Mouse (Mus musculus) lung, embryonic 16.5 days (tissue): ENCODE results near the gene Zbed4. TPM values are rescaled to one million over a fixed set of nuclear protein-coding genes. Genes with fewer than 3 reads are reported as not detected.
"Not testable (repeated sequence)": the region's sequence is repeated elsewhere in the genome, so short reads cannot be mapped to it uniquely, and the experiment has no call there.

Experiments used
- ATAC-seq: fragments of 200-750 bp; cut with Nextera tagmentation; 2 replicates; pipeline ENCODE4 v1.8.0; 2017; ENCODE audit warnings: low read depth, mild to moderate bottlenecking, moderate library complexity
- H3K27ac ChIP-seq: fragments of 300-500 bp; sonication (generic); 2 replicates; pipeline ENCODE4 v1.5.1; 2014; ENCODE audit warnings: mild to moderate bottlenecking, control low read depth, low read length
- H3K27me3 ChIP-seq: fragments of 300-500 bp; sonication (generic); 2 replicates; pipeline ENCODE4 v1.6.1; 2014; ENCODE audit warnings: low read depth, low read length, mixed read lengths; ENCODE audit not compliant: control insufficient read depth, insufficient read depth
- H3K36me3 ChIP-seq: fragments of 300-500 bp; sonication (generic); 2 replicates; pipeline ENCODE4 v1.6.1; 2014; ENCODE audit warnings: low read length; ENCODE audit not compliant: control insufficient read depth, insufficient read depth
- H3K4me1 ChIP-seq: fragments of 300-500 bp; sonication (generic); replicated peaks from 2 replicates; pipeline ENCODE4 v1.6.1; 2014; ENCODE audit warnings: low read length, mixed read lengths; ENCODE audit not compliant: control insufficient read depth, insufficient read depth
- H3K4me2 ChIP-seq: fragments of 300-500 bp; sonication (generic); 2 replicates; pipeline ENCODE4 v1.6.1; 2014; ENCODE audit warnings: low read depth, low read length, control low read depth
- H3K4me3 ChIP-seq: fragments of 300-500 bp; sonication (generic); 2 replicates; pipeline ENCODE4 v1.5.1; 2014; ENCODE audit warnings: mild to moderate bottlenecking, low read length, control low read depth
- H3K9ac ChIP-seq: fragments of 300-500 bp; sonication (generic); 2 replicates; pipeline ENCODE4 v1.6.1; 2014; ENCODE audit warnings: low read length, control low read depth
- H3K9me3 ChIP-seq: fragments of 300-500 bp; sonication (generic); 2 replicates; pipeline ENCODE4 v1.6.1; 2016; ENCODE audit warnings: low read length; ENCODE audit not compliant: control insufficient read depth
- WGBS: fragments of 180-500 bp; shearing (Covaris S2); extraction: QIAGEN DNeasy Blood & Tissue Kit; methylation state at CpG from one replicate; pipeline ENCODE4 v1.1.7; 2014; 5-methylcytosine and 5-hydroxymethylcytosine counted together
- polyA plus RNA-seq: library from polyadenylated mRNA; unstranded; fragments of >200 nt; fragmentation: Nextera tagmentation; extraction: Ambion mirVana; gene quantifications from 2 replicates; pipeline ENCODE4 v1.2.1, GENCODE M21; 2015

The Zbed4 gene
- polyA plus RNA-seq, 1 experiment from 2014 or later: 16.2 TPM

- Histone ChIP-seq H3K4me2 (peak overlapping the region; percentile 82), H3K27ac (peak overlapping the region; percentile 89), H3K9ac (peak overlapping the region; percentile 98), H3K27me3 (no peaks in the 10 kb centered on the region), H3K9me3 (no peaks in the 10 kb centered on the region), H3K4me1 (peaks cover 19% of the 10 kb centered on the region), H3K36me3 (peaks cover 18% of the 10 kb centered on the region), H3K4me3 (peak overlapping the region; percentile 96)
- 0% methylated on average over 62 of the region's 86 CpGs for WGBS
- peak; percentile 73 for ATAC-seq
Observed at GRCm38 (mm10) chr15:88733041-88733751, 18.3 kb upstream of the Zbed4 start.

- Histone ChIP-seq H3K27ac (peak within 1 kb of the TSS; percentile 89), H3K9me3 (no peaks in the 10 kb centered on the region), H3K36me3 (peaks cover 13% of the 10 kb centered on the region), H3K4me2 (peak within 1 kb of the TSS; percentile 82), H3K4me3 (peak within 1 kb of the TSS; percentile 96), H3K27me3 (no peaks in the 10 kb centered on the region), H3K4me1 (peaks cover 19% of the 10 kb centered on the region), H3K9ac (peak within 1 kb of the TSS; percentile 98)
- under 1% methylated on average over 64 of the region's 103 CpGs for WGBS
- peak; percentile 90 for ATAC-seq
Observed at GRCm38 (mm10) chr15:88733834-88734571, 17.5 kb upstream of the Zbed4 start, which contains the start of gene Brd1. Gene Brd1, minus strand, starts transcription at chr15:88734233.

GRCm38 (mm10) chr15:88736166-88736565, 15.3 kb upstream of the Zbed4 start:
- WGBS: 63% methylated on average over 4 of the region's 4 CpGs
- H3K27ac ChIP-seq: no peak overlapping the region
- H3K4me3 ChIP-seq: no peak overlapping the region
- no peaks in the 10 kb centered on the region for H3K36me3 ChIP-seq
- ATAC-seq: no peak
- peaks cover 17% of the 10 kb centered on the region for H3K4me1 ChIP-seq
- H3K4me2 ChIP-seq: no peak overlapping the region
- no peak overlapping the region for H3K9ac ChIP-seq
- no peaks in the 10 kb centered on the region for H3K9me3 ChIP-seq
- H3K27me3 ChIP-seq: no peaks in the 10 kb centered on the region

GRCm38 (mm10) chr15:88738466-88738865, 13.0 kb upstream of the Zbed4 start:
- H3K9me3 ChIP-seq: no peaks in the 10 kb centered on the region
- no peak overlapping the region for H3K9ac ChIP-seq
- no peak for ATAC-seq
- 75% methylated on average over 2 of the region's 2 CpGs for whole genome bisulfite sequencing
- H3K4me3 ChIP-seq: no peak overlapping the region
- no peaks in the 10 kb centered on the region for H3K36me3 ChIP-seq
- no peak overlapping the region for H3K27ac ChIP-seq
- peaks cover 5% of the 10 kb centered on the region for H3K4me1 ChIP-seq
- no peaks in the 10 kb centered on the region for H3K27me3 ChIP-seq
- no peak overlapping the region for H3K4me2 ChIP-seq

- Histone ChIP-seq H3K4me1 (no peaks in the 10 kb centered on the region), H3K36me3 (no peaks in the 10 kb centered on the region), H3K4me2 (no peak overlapping the region), H3K27ac (no peak overlapping the region), H3K9ac (no peak overlapping the region), H3K9me3 (no peaks in the 10 kb centered on the region), H3K27me3 (no peaks in the 10 kb centered on the region), H3K4me3 (no peak overlapping the region)
- WGBS: 68% methylated on average over 6 of the region's 6 CpGs
- ATAC-seq: no peak
Observed at GRCm38 (mm10) chr15:88741366-88741765, 10.1 kb upstream of the Zbed4 start.

- not testable (repeated sequence) for ATAC-seq, H3K4me3 ChIP-seq, H3K4me2 ChIP-seq, H3K9me3 ChIP-seq, H3K9ac ChIP-seq, H3K27me3 ChIP-seq, H3K4me1 ChIP-seq, H3K36me3 ChIP-seq, H3K27ac ChIP-seq
- 85% methylated on average over 5 of the region's 5 CpGs for WGBS
Observed at GRCm38 (mm10) chr15:88743371-88743770, 8.1 kb upstream of the Zbed4 start.

GRCm38 (mm10) chr15:88745347-88745746, 6.1 kb upstream of the Zbed4 start:
- no peak for ATAC-seq
- H3K9ac ChIP-seq: no peak overlapping the region
- WGBS: 71% methylated on average over 3 of the region's 3 CpGs
- H3K4me3 ChIP-seq: no peak overlapping the region
- no peaks in the 10 kb centered on the region for H3K27me3 ChIP-seq
- H3K9me3 ChIP-seq: no peaks in the 10 kb centered on the region
- no peak overlapping the region for H3K4me2 ChIP-seq
- peaks cover 2% of the 10 kb centered on the region; the same call in 1 of the 2 replicates for H3K4me1 ChIP-seq
- H3K36me3 ChIP-seq: no peaks in the 10 kb centered on the region
- no peak overlapping the region for H3K27ac ChIP-seq

GRCm38 (mm10) chr15:88745926-88746325, 5.5 kb upstream of the Zbed4 start:
- Histone ChIP-seq H3K9me3 (no peaks in the 10 kb centered on the region), H3K36me3 (no peaks in the 10 kb centered on the region), H3K4me1 (peaks cover 7% of the 10 kb centered on the region; the same call in 1 of the 2 replicates), H3K27me3 (no peaks in the 10 kb centered on the region), H3K4me2 (no peak overlapping the region), H3K27ac (no peak overlapping the region), H3K4me3 (no peak overlapping the region), H3K9ac (no peak overlapping the region)
- WGBS: 49% methylated on average over 3 of the region's 3 CpGs
- no peak for ATAC-seq

- H3K4me1 ChIP-seq: peaks cover 14% of the 10 kb centered on the region
- WGBS: 86% methylated on average over 8 of the region's 8 CpGs
- H3K4me3 ChIP-seq, H3K4me2 ChIP-seq, H3K27me3 ChIP-seq, H3K9ac ChIP-seq, H3K27ac ChIP-seq, H3K36me3 ChIP-seq, H3K9me3 ChIP-seq, ATAC-seq: not testable (repeated sequence)
Observed at GRCm38 (mm10) chr15:88749617-88750016, 1.8 kb upstream of the Zbed4 start.
